ENCODE assay signal across 9 mouse cellular contexts in genomic region chr19:32348955-32349654, GRCm38 (mm10). TPM values are rescaled to one million over a fixed set of nuclear protein-coding genes. Genes with fewer than 3 reads are reported as not detected.
A peak's percentile ranks its signal among the peaks of the same experiment; 100 is the strongest.
DNase-seq lines count a peak whose midpoint lies in the region; ATAC-seq lines count a peak whose summit lies in the region.
"Had no signal": no experiment of that assay in that cellular context is flagged by ENCODE, and none has a peak within 500 bp of the region (broad histone marks: within the 10 kb centered on the region; RNA-seq: fewer than 3 reads in every experiment).

No protein-coding gene starts in this region.

- no peak overlapping the region for H3K4me3 ChIP-seq in midbrain, embryonic 12.5 days
- H3K4me3 ChIP-seq in midbrain, embryonic 10.5 days = no peak overlapping the region

- H3K27me3 ChIP-seq in midbrain, embryonic 12.5 days = no peaks in the 10 kb centered on the region
- no peaks in the 10 kb centered on the region; the same call in 1 of the 2 replicates for H3K27me3 ChIP-seq in midbrain, embryonic 10.5 days (ENCODE audit: low read depth, poor library complexity, severe bottlenecking)

- H3K9me3 ChIP-seq in midbrain, embryonic 12.5 days = no peaks in the 10 kb centered on the region
- H3K9me3 ChIP-seq in midbrain, embryonic 10.5 days (replicated peaks) = no peaks in the 10 kb centered on the region

- no peak overlapping the region for H3K4me2 ChIP-seq in midbrain, embryonic 12.5 days (replicated peaks)

- peak; percentile 67 for DNase-seq in adrenal gland, adult 2 months
- DNase-seq in adrenal gland, postnatal 10 days = no peak
- no peak for DNase-seq in midbrain, embryonic 10.5 days (ENCODE audit: low spot score)
- peak; percentile 37 to 59 for DNase-seq in kidney, postnatal 25 days
- peak; percentile 28 for DNase-seq in retina, postnatal 1 day
- no peak for DNase-seq in cerebellum, postnatal 10 days
- DNase-seq in cerebellum, adult 18-20 months = no peak
- DNase-seq: adrenal gland, postnatal 25 days had no signal

- H3K27ac ChIP-seq in midbrain, embryonic 12.5 days (replicated peaks) = no peak overlapping the region
- no peak overlapping the region for H3K27ac ChIP-seq in midbrain, embryonic 10.5 days (replicated peaks)

- 31% methylated on average over 7 of the region's 7 CpGs for WGBS in midbrain, embryonic 12.5 days
- 46% methylated on average over 7 of the region's 7 CpGs for WGBS in midbrain, embryonic 10.5 days

- no peaks in the 10 kb centered on the region for H3K36me3 ChIP-seq in midbrain, embryonic 12.5 days
- no peaks in the 10 kb centered on the region for H3K36me3 ChIP-seq in midbrain, embryonic 10.5 days

- H3K4me1 ChIP-seq in midbrain, embryonic 12.5 days = peaks cover 15% of the 10 kb centered on the region
- H3K4me1 ChIP-seq in midbrain, embryonic 10.5 days = peaks cover 49% of the 10 kb centered on the region

- peak; percentile 67 for ATAC-seq in midbrain, embryonic 12.5 days (ENCODE audit: low FRiP score, low read depth)

- H3K9ac ChIP-seq in midbrain, embryonic 12.5 days (replicated peaks) = no peak overlapping the region

RNA-seq across cellular contexts. Expression of gene Sgms1, which starts 40.4 kb away (rescaled TPM):
- total RNA-seq in adrenal gland, adult 2 months (2021) = 10 to 100 TPM; 71.4 to 73.5 TPM
- 13.3 and 16.8 TPM in 2 replicates for polyA plus RNA-seq in adrenal gland, adult 2 months (2012; rRNA removed)
- total RNA-seq in adrenal gland, postnatal 10 days (2021) = 10 to 100 TPM; 56.3 to 58.4 TPM
- 13.4 and 15.1 TPM in 2 replicates for polyA plus RNA-seq in midbrain, embryonic 12.5 days (2016; fragmentation: Nextera tagmentation; extraction: Ambion mirVana)
- polyA plus RNA-seq in midbrain, embryonic 10.5 days (2016; fragmentation: Nextera tagmentation; extraction: Ambion mirVana) = 13.1 and 14.6 TPM in 2 replicates

Comparison
In these comparisons a context has a peak if more than half of its experiments do, and no peak if none do; other contexts are left out.
1. DNase-seq: peak in adrenal gland, adult 2 months (single experiment), kidney, postnatal 25 days (2 of 2) and retina, postnatal 1 day (single experiment); none in adrenal gland, postnatal 10 days (single experiment), midbrain, embryonic 10.5 days (single experiment), cerebellum, postnatal 10 days (0 of 2) and cerebellum, adult 18-20 months (0 of 2).